Mouse (Mus musculus) forebrain, embryonic 11.5 days (tissue): ENCODE data around the gene Herc4. TPM values are rescaled to one million over a fixed set of nuclear protein-coding genes. Genes with fewer than 3 reads are reported as not detected.
A peak's percentile ranks its signal among the peaks of the same experiment; 100 is the strongest.

Source experiments
- ATAC-seq: fragments of 200-750 bp; cut with Nextera tagmentation; replicated peaks from 2 replicates; pipeline ENCODE4 v1.8.0; 2017; ENCODE audit warnings: moderate TSS enrichment; ENCODE audit not compliant: low FRiP score
- DNase-seq: peaks from one replicate; pipeline ENCODE4 v3.0.0-alpha.2; 2017; ENCODE audit warnings: low spot score
- H3K27ac ChIP-seq: fragments of 300-500 bp; sonication (generic); 2 replicates; pipeline ENCODE4 v1.5.1; 2014; ENCODE audit warnings: low read depth, low read length
- H3K27me3 ChIP-seq: fragments of 300-500 bp; sonication (generic); 2 replicates; pipeline ENCODE4 v1.6.1; 2014; ENCODE audit warnings: mild to moderate bottlenecking, low read length, mixed read lengths; ENCODE audit not compliant: control insufficient read depth, insufficient read depth
- H3K36me3 ChIP-seq: fragments of 300-500 bp; sonication (generic); 2 replicates; pipeline ENCODE4 v1.6.1; 2014; ENCODE audit warnings: mild to moderate bottlenecking, low read length, moderate library complexity, mixed read lengths; ENCODE audit not compliant: control insufficient read depth, insufficient read depth
- H3K4me1 ChIP-seq: fragments of 300-500 bp; sonication (generic); replicated peaks from 2 replicates; pipeline ENCODE4 v1.6.1; 2014; ENCODE audit warnings: low read length, mixed read lengths; ENCODE audit not compliant: control insufficient read depth, insufficient read depth
- H3K4me2 ChIP-seq: fragments of 300-500 bp; sonication (generic); 2 replicates; pipeline ENCODE4 v1.6.1; 2014; ENCODE audit warnings: low read depth, mild to moderate bottlenecking, low read length, moderate library complexity, mixed read lengths; ENCODE audit not compliant: severe bottlenecking
- H3K4me3 ChIP-seq: fragments of 300-500 bp; sonication (generic); 2 replicates; pipeline ENCODE4 v1.5.1; 2014; ENCODE audit warnings: low read depth, low read length
- H3K9ac ChIP-seq: fragments of 300-500 bp; sonication (generic); 2 replicates; pipeline ENCODE4 v1.6.1; 2014; ENCODE audit warnings: low read length
- H3K9me3 ChIP-seq: fragments of 300-500 bp; sonication (generic); 2 replicates; pipeline ENCODE4 v1.6.1; 2016; ENCODE audit warnings: low read length, mixed read lengths; ENCODE audit not compliant: control insufficient read depth
- WGBS: fragments of 180-500 bp; shearing (Covaris S2); extraction: QIAGEN DNeasy Blood & Tissue Kit; methylation state at CpG from one replicate; pipeline ENCODE4 v1.1.7; 2014; 5-methylcytosine and 5-hydroxymethylcytosine counted together
- polyA plus RNA-seq: library from polyadenylated mRNA; unstranded; fragments of >200 nt; fragmentation: Nextera tagmentation; extraction: Ambion mirVana; gene quantifications from 2 replicates; pipeline ENCODE4 v1.2.1, GENCODE M21; 2014

Herc4 gene
- polyA plus RNA-seq, 1 experiment from 2014 or later, result 55.3 TPM

DNA sequence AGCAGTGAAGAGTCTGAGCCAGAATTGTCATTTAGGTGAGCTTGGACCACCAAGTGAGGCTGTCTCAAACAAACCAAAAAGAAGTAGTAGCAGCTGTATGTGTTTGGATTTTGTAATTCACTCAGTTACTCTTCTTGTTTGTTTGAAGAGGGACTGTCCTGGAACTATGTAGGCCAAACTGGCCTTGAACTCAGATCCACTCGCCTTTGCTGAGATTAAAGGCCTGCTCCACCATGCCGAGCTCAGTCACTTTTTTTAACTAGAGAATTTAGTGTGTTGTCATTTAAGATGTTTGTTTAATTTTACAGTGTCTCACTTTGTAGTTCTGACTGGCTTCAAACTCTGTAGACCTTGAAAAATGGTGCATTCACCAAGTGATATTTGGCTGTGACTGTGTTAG is 24.3 kb downstream of the Herc4 start:
- Histone ChIP-seq H3K4me3 (no peak overlapping the region), H3K36me3 (peaks cover 4% of the 10 kb centered on the region; the same call in 1 of the 2 replicates), H3K4me1 (no peaks in the 10 kb centered on the region), H3K27me3 (no peaks in the 10 kb centered on the region), H3K27ac (no peak overlapping the region), H3K9me3 (no peaks in the 10 kb centered on the region), H3K4me2 (no peak overlapping the region), H3K9ac (no peak overlapping the region)
- no peak for DNase-seq
- WGBS, result 97% methylated on average over 2 of the region's 2 CpGs
- ATAC-seq, result no peak

DNA sequence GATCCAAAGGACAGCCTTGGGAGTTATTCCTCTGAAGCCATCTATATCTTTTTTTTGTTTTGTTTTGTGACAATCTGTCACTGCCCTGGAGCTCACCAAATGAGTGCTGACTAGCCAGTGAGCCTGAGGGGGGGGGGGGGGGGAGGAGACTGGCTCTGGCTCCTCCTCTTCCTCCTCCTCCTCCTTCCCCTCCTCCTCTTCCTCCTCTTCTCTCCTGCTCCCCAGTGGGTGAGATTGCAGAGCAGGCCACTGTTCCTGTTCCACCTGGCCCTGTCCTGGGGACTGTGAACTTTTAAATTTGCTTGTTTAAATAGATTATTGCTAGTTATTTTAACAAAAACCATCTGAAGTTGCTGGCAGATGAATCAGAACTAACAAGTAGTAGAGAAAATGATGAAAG is 28.8 kb downstream of the Herc4 start:
- H3K4me1 ChIP-seq, result no peaks in the 10 kb centered on the region
- no peak overlapping the region for H3K27ac ChIP-seq
- H3K9ac ChIP-seq, result no peak overlapping the region
- no peaks in the 10 kb centered on the region for H3K27me3 ChIP-seq
- ATAC-seq (no peak), DNase-seq (no peak)
- no peak overlapping the region for H3K4me3 ChIP-seq
- peaks cover 2% of the 10 kb centered on the region; the same call in 1 of the 2 replicates for H3K36me3 ChIP-seq
- no peak overlapping the region for H3K4me2 ChIP-seq
- H3K9me3 ChIP-seq, result no peaks in the 10 kb centered on the region

DNA sequence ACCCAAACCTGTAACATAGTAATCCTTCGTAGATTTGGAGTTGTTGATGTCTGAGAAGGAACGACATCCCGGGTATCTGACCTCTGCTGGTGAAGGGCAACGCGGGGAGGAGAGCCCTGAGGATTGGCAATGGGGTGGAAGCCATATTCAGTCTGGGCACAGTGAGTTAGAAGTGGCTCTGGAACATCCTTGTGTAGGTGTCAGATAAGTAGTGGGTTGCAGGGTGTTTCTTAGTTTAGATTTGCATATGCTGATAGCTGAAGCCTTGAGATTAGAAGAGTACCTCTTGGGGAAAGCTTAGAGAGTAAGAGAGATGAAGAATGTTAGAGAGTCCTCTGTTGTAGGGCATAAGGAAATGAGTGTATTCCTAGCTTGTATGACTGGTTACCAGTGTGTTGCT is 29.3 kb downstream of the Herc4 start:
- Histone ChIP-seq H3K4me1 (no peaks in the 10 kb centered on the region), H3K36me3 (peaks cover 2% of the 10 kb centered on the region; the same call in 1 of the 2 replicates), H3K9me3 (no peaks in the 10 kb centered on the region), H3K27me3 (no peaks in the 10 kb centered on the region), H3K27ac (no peak overlapping the region), H3K9ac (no peak overlapping the region), H3K4me3 (no peak overlapping the region), H3K4me2 (no peak overlapping the region)
- WGBS, result 90% methylated on average over 5 of the region's 5 CpGs
- DNase-seq, result no peak
- ATAC-seq, result no peak

DNA sequence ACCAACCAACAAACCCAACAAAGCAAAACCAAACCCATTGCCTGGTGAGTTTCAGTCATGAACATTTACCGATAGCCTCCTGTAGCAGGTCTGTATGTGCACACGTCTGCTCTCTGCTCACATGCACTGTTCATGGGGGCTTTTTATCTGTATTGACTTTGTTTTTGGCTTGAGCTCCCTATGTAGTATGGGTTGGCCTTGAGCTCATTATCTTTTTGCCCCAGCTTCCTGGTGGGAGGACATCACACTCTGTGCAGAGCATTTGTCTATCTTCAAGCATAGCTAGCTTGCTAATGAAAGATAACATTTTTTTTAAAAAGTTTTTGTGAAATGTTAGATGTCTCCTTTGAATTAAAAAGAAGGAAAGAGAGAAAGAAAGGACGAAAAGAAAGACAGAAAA is 33.4 kb downstream of the Herc4 start:
- DNase-seq (no peak), ATAC-seq (no peak)
- H3K4me3 ChIP-seq, result no peak overlapping the region
- H3K27me3 ChIP-seq, result no peaks in the 10 kb centered on the region
- H3K27ac ChIP-seq, result no peak overlapping the region
- H3K4me2 ChIP-seq, result no peak overlapping the region
- no peaks in the 10 kb centered on the region for H3K4me1 ChIP-seq
- WGBS, result 91% methylated on average over 3 of the region's 3 CpGs
- no peak overlapping the region for H3K9ac ChIP-seq
- no peaks in the 10 kb centered on the region; the same call in 1 of the 2 replicates for H3K36me3 ChIP-seq
- H3K9me3 ChIP-seq, result no peaks in the 10 kb centered on the region

DNA sequence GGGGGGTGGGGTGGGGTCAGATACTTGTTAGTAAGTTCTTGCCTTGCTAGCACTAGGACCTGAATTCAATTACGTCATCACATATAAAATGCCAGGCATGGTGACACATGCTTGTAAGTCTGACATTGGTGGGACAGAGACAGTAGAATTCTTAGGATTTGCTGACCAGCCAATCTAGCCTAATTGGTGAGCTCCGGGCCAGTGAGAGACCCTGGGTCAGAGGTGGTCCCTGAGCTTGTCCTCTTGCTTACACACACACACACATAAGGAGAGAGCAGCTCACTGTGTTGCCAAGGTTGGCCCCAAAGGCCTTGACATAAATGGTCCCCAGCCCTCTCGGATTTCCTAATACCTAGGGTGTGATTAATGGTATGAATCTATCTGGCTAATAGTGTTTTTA is 36.2 kb downstream of the Herc4 start:
- DNase-seq (no peak), ATAC-seq (no peak)
- Histone ChIP-seq H3K4me2 (no peak overlapping the region), H3K4me3 (no peak overlapping the region), H3K36me3 (no peaks in the 10 kb centered on the region; the same call in 1 of the 2 replicates), H3K27ac (no peak overlapping the region), H3K27me3 (no peaks in the 10 kb centered on the region), H3K9ac (no peak overlapping the region), H3K4me1 (no peaks in the 10 kb centered on the region), H3K9me3 (no peaks in the 10 kb centered on the region)
- 96% methylated on average over 3 of the region's 3 CpGs for WGBS

DNA sequence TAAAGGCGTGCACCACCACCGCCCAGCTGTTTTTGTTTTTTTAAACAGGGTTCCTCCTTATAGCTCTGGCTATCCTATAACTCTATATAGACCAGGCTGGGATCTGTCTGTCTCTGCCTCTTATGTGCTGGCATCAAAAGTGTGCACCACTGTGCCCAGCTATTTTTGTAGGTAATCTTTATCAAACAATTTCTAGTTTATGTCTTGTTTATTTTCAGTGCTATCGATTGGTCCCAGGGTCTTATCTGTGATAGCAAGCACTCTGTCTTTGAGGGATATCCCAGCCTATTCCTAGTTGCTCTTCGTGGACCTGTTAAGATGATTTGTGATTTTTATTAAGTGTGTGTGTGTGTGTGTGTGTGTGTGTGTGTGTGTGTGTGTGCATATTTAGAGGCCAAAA is 38.8 kb downstream of the Herc4 start:
- H3K4me1 ChIP-seq, result no peaks in the 10 kb centered on the region
- H3K27ac ChIP-seq, result no peak overlapping the region
- ATAC-seq, result no peak
- H3K9ac ChIP-seq, result no peak overlapping the region
- H3K36me3 ChIP-seq, result no peaks in the 10 kb centered on the region; the same call in 1 of the 2 replicates
- no peaks in the 10 kb centered on the region for H3K9me3 ChIP-seq
- 87% methylated on average over 4 of the region's 4 CpGs for WGBS
- H3K4me3 ChIP-seq, result no peak overlapping the region
- no peaks in the 10 kb centered on the region for H3K27me3 ChIP-seq
- H3K4me2 ChIP-seq, result no peak overlapping the region
- DNase-seq, result no peak

DNA sequence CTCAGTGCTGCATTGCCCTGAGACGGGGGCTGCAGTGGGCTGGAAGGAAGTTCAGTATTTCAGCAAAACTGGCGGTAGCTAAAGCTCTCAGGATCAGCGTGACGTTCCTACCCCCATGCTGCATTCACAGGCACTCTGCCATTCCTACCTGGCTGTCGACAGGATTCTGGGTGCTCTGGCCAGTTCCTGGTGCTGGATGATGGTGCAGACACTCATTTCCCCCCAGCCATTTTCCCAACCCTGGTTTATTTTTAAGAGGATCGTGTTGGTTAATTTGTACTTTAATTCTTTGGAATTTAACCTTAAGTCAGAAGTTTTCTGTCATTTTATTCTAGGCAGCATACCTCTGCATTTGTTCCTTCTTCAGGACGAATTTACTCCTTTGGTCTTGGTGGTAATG is 39.2 kb downstream of the Herc4 start:
- 87% methylated on average over 7 of the region's 7 CpGs for WGBS
- Histone ChIP-seq H3K9me3 (no peaks in the 10 kb centered on the region), H3K27me3 (no peaks in the 10 kb centered on the region), H3K36me3 (no peaks in the 10 kb centered on the region; the same call in 1 of the 2 replicates), H3K4me1 (no peaks in the 10 kb centered on the region), H3K9ac (no peak overlapping the region), H3K4me2 (no peak overlapping the region), H3K4me3 (no peak overlapping the region), H3K27ac (no peak overlapping the region)
- DNase-seq, result no peak
- ATAC-seq, result no peak

DNA sequence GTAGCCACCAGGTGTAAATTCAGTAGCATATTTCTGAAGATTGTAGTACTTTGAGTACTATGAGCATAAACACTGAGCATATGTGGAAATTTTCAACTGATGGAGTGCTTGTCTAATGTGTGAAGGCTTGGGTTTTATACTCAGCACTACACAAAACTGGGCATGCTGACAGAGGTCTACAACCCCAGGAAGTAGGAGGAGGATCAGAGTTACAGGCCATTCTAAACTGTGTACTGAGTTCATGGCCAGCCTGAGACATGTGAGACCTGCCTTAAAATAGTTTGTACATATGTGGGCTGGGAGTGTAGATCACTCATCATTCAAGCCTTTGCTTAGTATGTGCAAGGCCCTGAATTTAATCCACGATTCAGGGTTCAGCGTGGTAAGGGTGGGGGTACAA is 58.7 kb downstream of the Herc4 start:
- Histone ChIP-seq H3K4me1 (no peaks in the 10 kb centered on the region), H3K27ac (no peak overlapping the region), H3K4me2 (no peak overlapping the region), H3K27me3 (no peaks in the 10 kb centered on the region), H3K4me3 (no peak overlapping the region), H3K9me3 (no peaks in the 10 kb centered on the region), H3K9ac (no peak overlapping the region), H3K36me3 (no peaks in the 10 kb centered on the region; the same call in 1 of the 2 replicates)
- no peak for ATAC-seq
- 96% methylated on average over 2 of the region's 2 CpGs for WGBS
- no peak for DNase-seq

DNA sequence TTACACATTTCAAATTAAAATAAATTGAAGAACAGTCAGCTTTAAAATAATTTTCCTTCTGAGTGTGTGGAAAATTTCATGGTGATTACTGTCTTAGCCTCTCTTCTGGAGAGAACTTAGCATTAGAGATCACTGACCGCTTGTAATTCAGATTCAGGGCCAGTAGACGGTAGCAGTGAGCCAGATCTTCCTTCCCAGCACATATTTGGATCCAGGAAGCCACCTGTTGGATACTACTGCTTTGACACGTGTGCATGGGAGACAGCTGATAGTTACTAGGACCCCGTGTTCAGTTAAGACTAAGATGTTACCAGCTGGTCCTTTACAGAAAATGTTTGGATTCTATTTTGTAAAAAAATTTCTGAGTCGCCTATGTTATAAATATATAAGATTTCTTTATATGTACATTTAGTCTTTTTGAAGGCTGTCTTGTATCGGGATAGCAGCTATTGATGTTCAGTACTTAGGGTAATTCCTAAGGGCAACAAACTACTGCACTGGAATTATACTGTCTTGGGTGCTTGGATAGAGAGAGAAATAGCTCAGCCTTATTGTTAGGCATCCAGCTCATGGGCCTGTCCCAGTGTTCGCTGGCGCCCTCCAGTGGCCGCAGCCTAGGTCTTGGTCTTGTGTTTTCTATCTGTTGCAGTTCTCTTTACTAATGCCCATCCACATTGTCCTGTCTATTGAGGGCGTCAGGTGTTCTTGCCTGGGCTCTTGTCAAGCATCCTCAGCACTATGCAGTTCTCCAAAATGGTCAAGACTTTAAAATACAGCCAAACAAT is 65.2 kb downstream of the Herc4 start:
- no peak overlapping the region for H3K4me2 ChIP-seq
- H3K27ac ChIP-seq, result no peak overlapping the region
- H3K36me3 ChIP-seq, result peaks cover 4% of the 10 kb centered on the region; the same call in 1 of the 2 replicates
- H3K9me3 ChIP-seq, result no peaks in the 10 kb centered on the region
- no peaks in the 10 kb centered on the region for H3K27me3 ChIP-seq
- ATAC-seq (peak; percentile 72; the same call in 1 of the 2 replicates), DNase-seq (peak; percentile 90)
- H3K4me3 ChIP-seq, result no peak overlapping the region
- WGBS, result 43% methylated on average over 10 of the region's 10 CpGs
- H3K4me1 ChIP-seq, result no peaks in the 10 kb centered on the region
- H3K9ac ChIP-seq, result no peak overlapping the region
